Mouse (Mus musculus): ENCODE results near the gene R3hdm2.

DNA sequence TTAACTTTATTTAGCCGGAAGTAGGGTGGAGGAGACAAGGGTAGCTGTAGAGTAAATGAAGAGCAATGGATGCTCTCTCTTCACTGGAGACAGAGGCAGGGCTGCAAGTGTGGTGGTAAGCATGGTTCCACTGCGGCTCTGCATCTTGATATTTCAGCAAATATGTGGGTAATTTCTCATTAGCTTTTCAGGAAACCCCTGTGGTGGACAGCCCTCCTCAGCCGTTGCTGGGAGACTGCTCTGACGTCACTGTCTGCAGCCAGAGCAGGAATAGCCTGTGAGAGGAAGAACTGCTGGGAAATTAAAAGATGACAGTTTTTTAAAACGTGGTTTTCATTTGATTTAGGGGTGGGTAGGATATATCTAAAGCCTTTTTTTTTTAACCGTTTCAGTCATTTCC is 41.9 kb downstream of the R3hdm2 start:
- TF ChIP-seq CTCF (IDR thresholded peaks at IDR 0.05; ENCODE audit: low read depth) (no peak), EP300 (IDR thresholded peaks at IDR 0.05; ENCODE audit: low read depth) (no peak)

All from heart, postnatal 0 days (tissue).